Mouse (Mus musculus) WW6 (cell line): ENCODE data around the gene Rnf114.

ENCODE experiments used
- DNase-seq: peaks from one replicate; pipeline ENCODE4 v3.0.0-alpha.2; 2013; ENCODE audit warnings: low read depth, low spot score

Rnf114 gene

DNA sequence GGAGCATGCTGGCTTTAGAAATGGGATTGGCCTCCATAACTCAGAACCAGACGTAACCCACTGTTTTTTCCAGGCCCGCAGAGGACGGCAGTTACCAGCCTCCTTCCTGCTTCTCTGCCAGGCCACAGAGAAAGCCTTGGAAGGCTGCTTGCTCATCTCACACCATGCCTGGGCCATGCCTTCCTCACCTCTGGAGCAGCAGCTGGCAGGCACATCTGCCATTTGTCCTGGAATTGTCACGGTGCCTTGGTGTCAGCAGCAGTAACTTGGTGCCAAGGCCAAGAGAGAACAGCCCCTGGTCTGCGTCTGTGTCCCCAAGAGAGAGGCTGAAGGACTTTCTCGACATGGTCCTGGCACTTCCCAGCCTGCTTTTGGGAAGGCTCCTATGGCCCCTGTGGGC is 18.2 kb upstream of the Rnf114 start:
- DNase-seq = no peak

GRCm38 (mm10) chr2:167475596-167475995 is 16.8 kb upstream of the Rnf114 start:
- no peak for DNase-seq

DNA sequence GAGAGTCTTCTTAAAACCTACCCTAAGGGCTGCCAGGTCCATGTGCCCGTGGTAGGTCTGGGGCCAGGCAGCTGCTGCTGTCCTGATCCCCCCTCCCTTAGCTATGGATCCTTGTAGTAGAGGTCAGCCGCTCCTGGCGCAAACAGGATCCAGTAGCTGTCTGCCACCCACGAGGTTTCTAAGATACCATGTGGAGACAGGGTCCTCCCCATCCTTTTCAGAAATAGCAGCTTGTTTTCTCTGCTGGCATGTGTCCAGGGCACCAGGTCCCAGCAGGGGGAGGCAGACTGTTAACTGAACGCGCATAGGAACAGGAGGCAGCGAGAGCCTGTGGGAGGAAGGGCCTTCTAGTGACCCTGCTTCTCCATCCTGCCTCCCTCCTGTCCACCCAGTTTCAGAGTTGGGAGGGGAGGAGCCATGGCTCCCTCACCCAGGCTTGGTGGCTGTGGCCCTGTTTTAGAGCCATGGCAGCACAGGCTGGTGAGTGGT is 16.2 kb upstream of the Rnf114 start:
- DNase-seq = no peak

- DNase-seq = no peak
Observed at GRCm38 (mm10) chr2:167476762-167477161, 15.7 kb upstream of the Rnf114 start.

DNA sequence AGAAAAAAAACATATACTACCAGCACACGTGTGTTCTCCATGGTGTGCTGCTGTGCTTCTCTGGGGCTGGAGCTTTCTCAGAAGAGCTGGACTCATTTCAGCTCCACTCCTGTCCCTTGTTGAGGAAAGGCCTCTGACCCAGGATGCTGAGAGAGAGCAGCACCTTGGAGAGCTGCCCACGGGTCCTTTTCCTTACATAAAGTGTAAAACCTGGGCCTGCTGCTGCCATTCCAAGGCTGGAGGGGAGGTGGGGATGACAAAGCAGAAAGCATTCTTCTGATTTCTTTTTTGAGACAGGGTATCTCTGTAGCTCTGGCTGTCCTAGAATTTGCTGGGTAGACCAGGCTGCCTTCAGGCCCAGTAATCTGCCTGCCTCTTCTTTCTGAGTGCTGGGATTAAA is 14.3 kb upstream of the Rnf114 start:
- no peak for DNase-seq

DNA sequence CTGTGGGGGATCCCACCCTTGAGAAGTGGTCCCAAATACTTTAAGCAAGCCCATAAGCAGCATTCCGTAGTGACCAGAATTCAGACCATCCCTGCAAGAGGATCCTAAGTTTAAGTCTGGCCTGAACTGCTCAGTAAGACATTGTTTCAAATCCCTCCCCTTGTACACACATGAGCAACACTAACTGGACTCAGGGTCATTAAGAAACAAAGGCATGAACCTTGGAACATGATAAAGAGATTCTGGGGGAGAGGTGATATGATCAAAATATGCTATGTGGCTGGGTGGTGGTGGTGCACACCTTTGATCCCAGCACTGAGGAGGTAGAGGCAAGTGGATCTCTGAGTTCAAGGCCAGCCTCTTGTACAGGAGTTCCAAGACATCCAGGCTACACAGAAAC is 12.9 kb upstream of the Rnf114 start:
- DNase-seq = no peak

- no peak for DNase-seq
Observed at GRCm38 (mm10) chr2:167482681-167483080, 9.8 kb upstream of the Rnf114 start.

GRCm38 (mm10) chr2:167483081-167483826 is 9.2 kb upstream of the Rnf114 start:
- no peak for DNase-seq

GRCm38 (mm10) chr2:167483827-167484410 is 8.5 kb upstream of the Rnf114 start:
- no peak for DNase-seq

DNA sequence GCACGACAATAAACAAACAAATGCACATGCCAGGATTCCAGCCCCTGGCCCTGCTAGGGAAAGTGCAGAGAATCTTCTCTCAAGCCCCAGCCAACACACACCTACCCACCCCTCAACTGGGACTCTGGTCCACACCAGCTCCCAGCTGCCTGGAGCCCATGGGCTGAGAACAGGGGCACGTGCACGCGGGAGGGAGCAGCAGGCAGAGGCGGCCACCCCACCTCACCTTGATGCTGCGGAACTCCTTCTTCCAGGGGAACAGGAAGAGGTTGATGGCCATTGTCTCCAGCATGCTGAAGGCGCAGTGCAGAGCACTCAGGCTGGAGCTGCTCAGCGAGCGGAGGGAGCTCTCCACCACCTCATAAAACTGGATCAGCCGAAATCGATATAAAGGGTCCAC is 7.5 kb upstream of the Rnf114 start:
- DNase-seq = no peak

DNA sequence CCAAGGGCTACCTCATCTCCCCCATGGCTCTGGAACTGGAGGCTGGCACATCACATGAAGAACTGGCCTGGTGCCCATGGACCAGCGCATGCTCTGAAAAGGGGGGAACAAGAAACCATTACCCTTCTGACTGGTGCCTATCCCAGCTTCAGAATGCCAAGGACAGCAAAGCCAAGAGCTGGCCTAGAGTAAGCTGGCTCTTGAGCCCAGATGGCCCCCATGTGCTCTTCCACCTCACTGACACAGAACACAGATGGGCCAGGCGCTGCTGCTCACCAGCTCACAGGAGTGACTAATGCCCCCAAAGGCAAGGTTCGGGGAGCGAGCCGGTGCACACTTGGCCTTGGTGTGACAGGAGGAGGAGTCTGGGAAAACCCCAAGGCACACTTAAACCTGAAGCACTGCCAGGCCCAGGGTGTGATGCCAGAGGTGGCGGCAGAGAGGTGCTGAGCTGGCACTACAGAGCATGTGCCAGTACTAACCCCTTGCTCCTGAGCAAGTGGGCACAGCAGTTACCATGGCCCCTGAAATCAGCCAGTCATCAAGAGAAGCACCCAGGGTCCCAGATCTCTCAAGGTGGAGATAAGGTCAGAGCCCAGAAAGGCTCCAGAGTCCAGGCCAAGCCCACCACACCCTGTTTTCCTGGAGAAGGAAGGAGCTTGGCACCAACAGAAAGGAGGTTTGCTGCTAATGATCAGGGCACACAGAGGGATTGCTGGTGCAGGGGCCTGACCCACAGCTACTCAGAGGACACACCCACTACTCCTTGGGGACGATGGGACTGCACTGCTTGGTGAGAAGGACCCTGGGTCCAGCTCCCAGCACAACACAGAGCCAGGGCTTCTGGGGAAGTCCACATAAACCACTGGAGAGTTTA is 6.7 kb upstream of the Rnf114 start:
- no peak for DNase-seq

DNA sequence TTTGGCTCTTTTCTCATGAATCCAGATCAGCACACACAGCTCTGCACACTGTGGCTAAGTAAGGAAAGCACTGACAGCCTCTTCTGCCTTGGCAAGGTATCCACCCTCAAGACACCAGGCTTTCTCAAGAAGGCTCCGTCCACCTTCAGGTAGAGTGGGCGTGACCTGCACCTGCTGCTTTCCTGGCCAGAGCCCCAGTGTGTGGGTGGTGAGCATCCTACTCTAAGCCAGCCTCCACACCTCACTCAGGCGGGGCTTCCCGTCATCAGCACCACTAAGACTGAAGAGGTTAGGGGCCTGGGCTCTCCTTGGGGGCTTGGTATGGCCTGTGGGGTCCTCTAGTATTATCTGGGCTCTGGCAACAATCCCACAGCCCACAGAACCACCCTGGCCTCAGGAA is 5.9 kb upstream of the Rnf114 start:
- no peak for DNase-seq

GRCm38 (mm10) chr2:167487551-167487950 is 4.9 kb upstream of the Rnf114 start:
- DNase-seq = no peak

DNA sequence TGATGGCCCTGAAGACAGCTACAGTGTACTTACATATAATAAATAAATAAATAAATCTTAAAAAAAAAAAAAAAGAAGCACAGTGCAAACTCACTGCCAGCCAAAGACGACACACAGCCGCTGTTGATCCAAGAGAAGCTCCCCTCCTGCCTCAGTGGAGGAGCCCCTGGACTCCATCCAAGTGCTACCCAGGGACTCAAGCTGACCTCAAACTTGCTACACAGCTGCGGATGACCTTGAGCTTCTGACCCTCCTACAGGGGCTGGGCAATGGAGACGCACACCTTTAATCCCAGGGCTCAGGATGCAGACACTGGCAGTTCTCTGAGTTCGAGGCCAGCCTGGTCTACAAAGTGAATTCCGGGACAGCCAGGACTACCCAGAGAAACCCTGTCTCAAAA is 4.5 kb upstream of the Rnf114 start:
- no peak for DNase-seq

DNA sequence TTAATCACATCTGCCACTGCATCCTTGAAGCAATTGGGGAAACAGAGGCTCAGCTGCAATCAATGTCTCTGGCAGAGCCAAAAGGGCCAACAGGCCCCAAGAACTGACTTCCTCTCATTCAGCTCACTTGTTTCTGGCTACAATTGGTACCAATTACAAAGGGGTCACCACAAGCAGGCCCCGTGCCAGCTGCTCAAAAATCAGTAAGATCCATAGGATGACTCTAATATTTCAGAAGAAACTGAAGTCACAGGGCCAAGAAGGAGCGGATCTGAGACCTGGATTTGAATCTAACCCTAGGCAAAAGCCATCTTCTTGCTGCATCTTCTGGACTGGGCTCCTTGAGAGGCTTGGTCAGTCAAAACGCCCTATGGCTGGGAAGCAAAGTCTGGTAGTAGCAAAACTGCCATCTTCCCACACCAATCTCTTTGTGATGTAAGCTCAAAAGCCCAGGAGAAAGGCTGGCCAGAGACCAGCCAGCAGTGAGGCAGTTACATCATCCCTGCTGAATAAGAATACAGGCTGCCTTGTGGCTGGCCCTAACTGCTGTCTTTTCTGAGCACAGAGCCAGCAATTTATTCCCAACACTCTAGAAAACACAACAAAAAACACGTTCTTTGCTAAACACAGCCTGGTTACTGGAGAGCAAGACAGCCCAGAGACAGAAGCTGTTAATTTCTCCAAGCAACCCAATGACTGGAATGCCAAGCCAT is 1.5 kb upstream of the Rnf114 start:
- no peak for DNase-seq

DNA sequence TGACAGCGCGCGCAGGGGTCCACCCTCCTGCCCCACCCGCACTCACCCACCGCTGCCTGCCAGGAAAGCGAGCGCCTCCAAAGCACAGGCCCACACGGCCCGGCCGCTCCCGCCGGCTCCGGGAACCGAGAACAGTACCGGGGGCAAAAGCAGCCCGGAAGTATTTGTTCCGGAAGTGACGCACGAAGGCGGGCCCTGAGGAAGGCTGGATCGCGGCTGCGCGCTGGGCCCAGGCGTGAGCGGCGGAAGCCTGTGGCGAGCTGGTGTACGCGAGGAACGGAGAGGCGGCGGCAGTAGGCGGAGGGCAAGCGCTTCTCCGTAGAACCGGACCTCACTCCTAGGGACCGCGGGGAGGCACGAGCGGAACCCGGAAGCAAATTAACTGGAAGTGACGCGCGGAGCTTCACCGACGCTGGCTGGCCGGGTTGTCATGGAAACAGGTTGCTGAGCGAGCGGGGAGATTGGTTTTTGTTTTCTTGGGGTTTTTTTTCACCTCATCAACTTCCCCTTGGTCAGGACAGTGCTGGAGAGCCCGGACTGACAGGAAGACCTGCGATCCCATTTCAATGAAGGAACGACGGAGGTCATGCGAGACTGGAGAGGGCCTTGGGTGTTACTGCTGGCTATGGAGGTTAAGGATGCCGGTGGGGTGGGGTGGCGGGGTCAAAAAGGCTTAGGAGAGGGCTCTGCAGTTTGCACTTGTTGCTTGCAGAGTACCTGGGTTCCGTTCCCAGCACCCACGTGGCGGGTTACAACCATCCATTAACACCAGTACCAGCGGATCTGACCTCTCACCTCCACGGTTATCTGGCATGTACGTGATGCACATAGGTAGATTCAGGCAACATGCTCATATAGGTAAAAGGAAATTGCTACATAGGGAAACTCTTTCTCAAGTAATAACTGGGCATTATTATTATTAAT is 530 bp downstream of the Rnf114 start, which contains the start of gene Spata2:
TSS of gene Spata2 (minus strand) at position 175 of the 924 bp plus-strand sequence.
- peak; percentile 73 for DNase-seq

- DNase-seq = no peak
Observed at GRCm38 (mm10) chr2:167496437-167496836, 4.0 kb downstream of the Rnf114 start.

GRCm38 (mm10) chr2:167497272-167497671 is 4.8 kb downstream of the Rnf114 start:
- DNase-seq = no peak

GRCm38 (mm10) chr2:167502554-167503252 is 10.3 kb downstream of the Rnf114 start:
- no peak for DNase-seq
